Mouse (Mus musculus): Measurements from ENCODE around the gene Hc. TPM values are rescaled to one million over a fixed set of nuclear protein-coding genes. Genes with fewer than 3 reads are reported as not detected.

Gene Hc
- not detected for total RNA-seq (2023)

DNA sequence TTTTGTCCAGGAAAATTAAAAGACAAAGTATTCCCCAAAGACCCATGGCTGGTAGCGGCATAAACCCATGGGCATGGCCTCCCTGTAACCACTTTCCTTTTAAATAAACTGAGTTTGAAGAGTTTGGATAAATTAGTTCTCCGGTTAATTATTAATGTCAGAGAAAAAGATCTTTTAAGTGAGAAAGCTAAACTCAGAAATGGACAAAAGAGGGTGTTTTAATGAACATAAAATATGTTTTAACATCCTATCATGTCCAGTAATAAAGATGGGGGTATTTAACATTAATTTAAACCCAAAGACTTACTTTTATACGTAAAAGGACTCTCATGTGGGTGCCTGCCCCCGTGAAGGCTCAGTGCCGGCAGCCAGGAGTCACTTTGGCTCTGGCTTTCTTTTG is at the start of gene Hc:
Gene Hc (minus strand): TSS at position 101 of the 400 bp plus-strand sequence.

DNA sequence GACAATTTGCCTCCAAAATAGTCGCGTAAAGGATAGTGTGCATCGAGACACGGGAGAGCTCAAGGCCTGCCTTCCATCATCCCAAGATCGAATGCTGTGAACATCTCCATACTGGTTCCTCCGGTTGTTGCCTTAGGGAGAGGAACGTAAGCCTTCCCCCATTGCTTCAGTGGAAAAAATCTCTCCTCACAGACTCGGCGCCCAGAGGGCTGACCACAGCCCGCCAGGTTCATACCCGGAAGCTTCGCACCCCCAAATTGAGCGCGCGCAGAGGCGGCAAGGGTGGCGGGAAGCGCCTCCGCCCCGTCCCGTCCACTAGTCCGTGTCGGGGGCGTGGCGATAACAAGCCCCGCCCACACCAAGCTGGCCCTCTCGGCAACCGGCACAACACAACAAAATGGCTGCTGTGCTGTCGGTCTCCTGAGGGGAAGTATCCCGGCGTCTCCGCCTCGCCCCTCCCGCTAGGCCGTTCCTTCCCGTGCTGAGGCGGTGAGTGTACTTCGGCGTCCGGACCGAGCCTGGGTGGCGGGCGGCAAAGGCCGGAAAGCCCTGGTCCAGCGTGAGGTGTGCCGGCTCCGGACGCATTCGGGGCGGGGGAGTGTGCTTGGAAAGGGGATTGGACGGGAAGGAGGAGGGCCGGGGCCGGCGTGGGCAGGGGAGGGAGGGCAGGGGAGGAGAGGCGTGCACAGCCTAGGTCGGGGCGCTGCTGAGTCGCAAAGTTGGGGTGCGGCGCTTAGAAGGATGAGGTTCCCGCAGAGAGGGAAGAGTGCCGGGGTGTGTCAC is 48.1 kb upstream of the Hc start, which contains the start of gene Cntrl:
Gene Cntrl (plus strand): TSS at position 352 of the 783 bp plus-strand sequence.

DNA sequence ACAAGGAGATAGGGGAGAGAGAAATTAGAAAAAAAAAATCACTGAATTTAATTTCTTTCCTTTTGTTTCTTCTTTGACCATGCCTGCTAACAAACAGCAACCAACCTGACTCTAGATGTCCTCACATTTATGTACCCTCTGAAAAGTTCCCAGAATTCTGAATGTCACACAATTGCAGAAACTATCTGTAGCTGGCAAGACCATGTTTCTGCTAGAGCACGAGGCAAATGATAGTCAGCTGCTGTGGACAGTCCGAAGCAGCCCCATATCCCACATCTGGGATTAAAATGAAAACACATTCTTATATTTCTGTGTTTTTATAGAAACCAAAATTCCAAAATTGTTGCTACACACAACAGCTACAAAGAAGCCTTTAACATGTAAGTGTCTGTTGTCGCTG is 40.2 kb upstream of the Hc start, which contains the start of gene AI182371:
Gene AI182371 (minus strand): TSS at position 101 of the 400 bp plus-strand sequence.

DNA sequence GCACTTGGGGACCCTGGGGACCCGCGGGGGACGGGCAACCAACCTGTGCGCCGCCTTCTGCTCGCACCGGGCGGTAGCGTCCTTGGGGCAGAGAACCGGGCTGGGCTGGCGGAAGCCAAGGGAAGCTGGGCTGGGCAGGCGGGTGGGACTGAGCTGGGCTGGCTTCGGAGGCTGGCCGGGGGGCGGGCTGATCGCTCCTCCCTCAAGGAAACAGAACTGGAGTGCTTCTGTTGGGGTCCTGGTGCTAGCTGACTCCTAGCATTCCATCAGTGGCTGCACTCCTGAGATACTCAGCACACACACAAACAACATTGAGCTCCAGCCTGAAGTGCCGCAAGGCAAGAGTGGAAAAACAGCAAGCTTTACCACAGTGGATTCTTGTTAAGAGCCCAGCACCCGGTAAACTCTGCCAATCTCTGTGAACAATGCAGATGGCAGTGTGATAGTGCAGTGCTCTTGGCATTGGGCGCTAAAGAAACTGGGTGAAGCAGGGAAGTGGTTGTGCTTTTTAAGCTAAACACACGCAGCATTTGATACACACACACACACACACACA is 99.7 kb downstream of the Hc start, which contains the start of gene Traf1:
Gene Traf1 (minus strand): TSS at position 292 of the 556 bp plus-strand sequence.

Other genes starting within 250 kb of the Hc start
- 125 TPM for gene Fbxw2, start 235.1 kb downstream of the Hc start, total RNA-seq (2023)
- gene Gm34653, start 228.4 kb downstream of the Hc start, total RNA-seq (2023): not detected
- not detected for gene Cutal, start 187.0 kb downstream of the Hc start, total RNA-seq (2023)
- 28.9 TPM for gene Psmd5, start 186.5 kb downstream of the Hc start, total RNA-seq (2023)
- 2.9 TPM for gene Phf19, start 147.4 kb downstream of the Hc start, total RNA-seq (2023)
- gene Traf1, start 99.7 kb downstream of the Hc start, total RNA-seq (2023): 188 TPM
- 0.59 TPM for gene AI182371, start 40.1 kb upstream of the Hc start, total RNA-seq (2023)
- 108 TPM for gene Cntrl, start 48.1 kb upstream of the Hc start, total RNA-seq (2023)
- gene Rab14, start 139.7 kb upstream of the Hc start, total RNA-seq (2023): 210 TPM
- 22.5 TPM for gene Gsn, start 194.9 kb upstream of the Hc start, total RNA-seq (2023)